Mouse (Mus musculus) c-Kit-positive CD71-positive TER-119-negative erythroid progenitor cells, embryonic 14.5 days (primary cell): ENCODE results near the gene Hspa12b.

ENCODE experiments used
- DNase-seq: peaks from one replicate; pipeline ENCODE4 v3.0.0-alpha.2; 2013; ENCODE audit warnings: low read depth

The Hspa12b gene

GRCm38 (mm10) chr2:131179246-131179886, 52.3 kb downstream of the Hspa12b start:
- no peak for DNase-seq

DNA sequence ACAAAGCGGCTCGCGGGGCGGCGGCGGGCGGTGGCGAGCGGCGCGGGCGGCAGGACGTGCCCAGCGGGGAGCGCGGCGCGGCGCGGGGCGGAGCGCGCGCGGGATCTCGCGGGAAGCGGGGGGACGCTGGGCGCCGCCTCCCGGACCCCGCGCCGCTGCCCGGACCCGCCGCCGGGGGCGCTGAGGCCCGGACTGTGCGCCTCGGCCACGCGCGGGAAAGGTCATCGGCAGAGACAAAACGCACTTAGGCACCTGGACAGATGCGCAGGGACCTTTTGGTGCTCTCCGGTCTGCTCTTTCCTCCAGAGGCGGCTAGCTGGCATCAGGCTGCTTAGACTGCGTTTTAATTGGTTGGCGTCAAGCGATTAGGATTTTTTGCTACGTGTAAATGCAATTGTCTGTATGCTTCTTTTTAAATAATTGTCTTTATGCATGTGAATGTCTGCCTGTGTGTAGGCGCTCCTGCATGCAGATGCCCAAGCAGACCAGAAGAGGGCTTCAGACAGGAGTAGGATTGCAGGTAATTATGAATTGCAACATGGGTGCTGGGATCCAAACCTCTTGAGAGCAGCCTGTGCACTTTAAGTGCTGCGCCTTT, 53.0 kb downstream of the Hspa12b start, which contains the start of gene Cenpb:
Gene Cenpb, minus strand, starts transcription at position 78 of the 598 bp plus-strand sequence.
- DNase-seq: no peak

- no peak for DNase-seq
Measured at GRCm38 (mm10) chr2:131186343-131186742, 59.3 kb downstream of the Hspa12b start.

DNA sequence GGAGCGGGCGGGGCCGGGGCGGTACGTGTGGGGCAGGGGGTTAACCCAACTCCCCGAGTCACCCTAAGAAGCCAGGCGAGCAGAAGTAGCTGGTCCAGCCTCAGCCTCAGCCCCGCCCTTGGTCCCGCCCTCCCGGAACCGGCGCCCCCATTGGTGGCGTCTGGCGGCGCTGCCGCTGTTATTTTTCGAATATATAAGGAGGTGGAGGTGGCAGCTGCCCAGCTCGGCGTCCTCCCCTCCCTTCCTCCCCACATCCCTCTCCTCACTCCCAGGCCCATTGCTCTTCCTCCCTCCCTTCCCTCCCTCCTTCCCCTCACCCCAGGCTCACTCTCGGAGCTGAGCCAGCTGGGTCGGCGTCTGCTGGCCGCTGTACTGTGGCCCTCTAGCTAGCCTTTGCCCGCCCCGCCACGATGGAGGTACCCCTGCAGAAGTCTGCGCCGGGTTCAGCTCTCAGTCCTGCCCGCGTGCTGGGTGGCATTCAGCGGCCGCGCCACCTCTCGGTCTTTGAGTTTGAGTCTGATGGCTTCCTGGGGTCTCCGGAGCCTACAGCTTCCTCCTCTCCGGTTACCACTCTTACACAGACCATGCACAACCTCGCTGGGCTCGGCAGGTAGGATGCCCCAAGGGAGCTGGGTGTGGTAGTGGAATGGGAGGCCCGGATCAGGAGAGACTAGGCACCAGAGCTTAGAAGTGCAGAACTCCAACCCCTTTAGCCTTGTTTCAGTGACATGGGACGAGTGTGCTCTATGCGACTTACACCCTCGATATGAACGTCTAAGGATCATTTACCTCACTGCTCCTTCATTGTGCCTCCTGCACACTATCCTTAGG, 59.9 kb downstream of the Hspa12b start, which contains the start of the genes Cdc25b and Spef1:
Gene Cdc25b, plus strand, starts transcription at position 179 of the 831 bp plus-strand sequence.
Gene Spef1, minus strand, starts transcription at position 512 of the 831 bp plus-strand sequence.
- no peak for DNase-seq

GRCm38 (mm10) chr2:131187602-131187922, 60.5 kb downstream of the Hspa12b start:
- DNase-seq: no peak

DNA sequence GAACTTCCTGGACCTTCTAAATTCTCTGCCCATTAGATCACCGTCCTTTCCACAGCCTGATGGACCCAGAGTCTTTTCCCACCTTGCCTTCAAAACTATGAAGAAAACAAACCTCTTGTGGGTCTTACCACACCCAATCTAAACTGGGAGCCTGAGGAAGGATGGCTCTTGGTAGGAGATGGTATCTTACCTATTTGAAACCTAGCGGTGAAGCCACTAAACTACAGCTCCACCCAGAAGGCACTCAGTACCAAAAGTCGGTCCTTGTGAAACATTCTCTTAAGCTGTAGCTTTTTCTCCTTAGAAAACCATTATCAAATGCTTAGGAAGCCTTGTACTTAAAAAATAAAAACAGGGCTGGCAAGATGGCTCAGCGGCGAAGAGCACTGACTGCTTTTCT, 61.2 kb downstream of the Hspa12b start:
- DNase-seq: no peak

- DNase-seq: no peak
Measured at GRCm38 (mm10) chr2:131189521-131190309, 62.6 kb downstream of the Hspa12b start.

DNA sequence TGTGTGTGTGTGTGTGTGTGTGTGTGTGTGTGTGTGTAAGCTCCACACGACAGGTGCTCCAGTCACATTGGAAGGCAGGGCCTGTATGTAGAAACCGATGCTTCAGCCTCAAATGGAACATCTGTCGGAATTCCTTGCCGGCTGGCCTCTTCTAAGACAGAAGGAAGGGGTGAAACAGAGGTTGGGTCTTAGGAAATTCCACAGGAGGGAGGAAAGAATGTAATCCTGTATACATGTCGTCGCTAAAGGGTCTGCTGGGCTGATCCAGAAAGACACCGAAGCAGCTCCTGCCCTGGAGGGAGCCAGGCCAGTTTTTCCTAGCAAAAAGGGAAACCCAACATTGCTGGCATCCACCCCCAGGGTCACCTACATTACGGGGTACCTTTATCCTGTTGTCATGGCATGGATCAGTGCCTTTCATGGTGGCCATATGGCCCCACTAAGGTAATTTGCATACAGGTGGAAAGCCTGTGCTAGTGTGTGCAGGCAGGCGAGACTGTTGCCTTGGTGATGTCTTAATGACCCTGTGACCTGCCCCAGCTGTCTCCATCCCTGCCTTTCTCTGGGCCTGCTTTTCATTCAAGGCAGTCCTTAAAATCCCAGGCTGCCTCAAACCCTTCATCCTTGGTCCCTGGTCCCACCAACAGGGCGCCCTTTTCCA, 63.4 kb downstream of the Hspa12b start:
- no peak for DNase-seq

DNA sequence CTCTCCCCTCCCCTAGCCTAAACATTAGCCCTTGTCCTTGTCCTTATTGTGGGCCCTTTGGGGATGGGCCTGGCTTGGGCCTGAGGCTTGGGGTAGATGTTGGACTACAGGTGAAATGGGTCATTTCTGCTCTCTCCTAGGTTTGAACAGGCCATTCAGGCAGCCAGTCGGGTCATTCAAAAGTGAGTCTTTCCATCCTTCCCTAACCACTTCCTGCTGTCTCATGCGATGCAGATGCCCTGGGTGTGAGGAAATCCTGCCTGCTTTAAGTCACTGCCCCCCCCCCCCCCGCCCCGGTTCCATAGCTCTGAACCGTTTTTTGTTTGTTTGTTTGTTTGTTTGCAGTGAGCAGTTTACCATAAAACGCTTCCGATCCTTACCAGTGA, 63.9 kb downstream of the Hspa12b start:
- DNase-seq: no peak
